Mouse (Mus musculus) MEL-GATA-1-ER (cell line): Measurements from ENCODE around the gene Gm20388.

Source experiments
- DNase-seq: peaks from one replicate; pipeline ENCODE4 v3.0.0-alpha.2; 2012; ENCODE audit warnings: low read depth; ENCODE audit errors: extremely low read depth

The Gm20388 gene

DNA sequence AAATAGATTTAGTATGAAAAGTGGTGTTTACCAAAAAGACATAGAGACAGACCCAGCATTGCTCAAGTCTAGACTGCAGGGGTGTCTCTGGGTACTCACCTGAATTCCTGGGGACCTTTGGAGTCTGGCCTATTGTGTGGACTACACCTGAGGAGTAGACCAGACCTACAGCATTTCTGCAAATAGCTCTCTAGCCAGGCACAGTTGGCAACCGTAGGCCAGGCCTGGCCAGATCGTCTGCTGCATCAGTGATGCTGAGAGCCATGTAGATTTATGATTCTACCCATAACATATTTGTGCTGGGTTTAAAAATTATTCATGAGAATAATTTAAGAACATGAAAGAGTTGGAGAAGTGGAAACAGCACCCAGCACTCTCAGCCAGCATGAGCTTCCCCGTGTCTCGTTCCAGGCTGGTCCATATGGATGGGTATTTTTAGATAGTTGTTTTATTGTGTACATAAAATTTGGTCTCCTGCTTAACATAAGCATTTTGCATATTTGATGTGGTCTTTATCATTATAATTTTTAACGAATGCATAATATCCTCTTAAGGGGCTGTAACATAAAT is 4378.9 kb downstream of the Gm20388 start:
- no peak for DNase-seq

DNA sequence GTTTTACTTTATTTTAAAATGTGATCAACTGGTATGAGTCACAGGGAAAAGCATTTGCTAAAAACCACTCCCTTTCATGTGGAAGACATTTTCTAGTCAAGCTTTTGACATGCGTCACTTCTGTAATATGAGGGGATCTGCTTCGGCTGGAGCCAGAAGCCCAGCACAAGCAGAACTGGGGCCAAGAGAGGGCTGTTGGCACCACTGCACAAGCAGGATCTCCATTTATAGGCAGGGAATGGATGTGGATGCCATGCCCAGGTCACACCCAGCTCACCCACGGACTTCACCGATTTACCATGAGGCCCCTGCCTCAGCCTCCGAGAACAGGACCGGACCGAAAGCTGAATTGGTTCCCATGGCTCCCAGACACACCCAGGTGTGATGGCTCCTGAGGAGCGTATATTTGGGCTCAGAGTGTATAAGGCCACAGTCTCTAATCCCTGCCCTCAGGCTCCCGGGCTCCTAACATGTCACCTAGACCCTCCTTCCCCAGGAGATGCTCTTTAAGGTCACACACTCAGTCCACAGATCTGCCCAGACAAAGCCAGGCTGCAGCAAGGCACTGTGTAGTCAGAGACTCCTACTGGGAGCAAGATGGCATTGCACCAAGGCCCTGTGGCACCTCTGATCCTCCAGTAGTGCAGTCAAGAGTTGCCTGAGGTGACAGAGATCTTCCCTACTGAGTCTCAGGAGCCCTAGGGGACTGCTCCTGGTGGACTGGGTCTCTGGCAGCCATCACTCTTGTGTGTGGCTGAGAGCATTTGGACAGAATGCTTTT is 4380.5 kb downstream of the Gm20388 start:
- no peak for DNase-seq

DNA sequence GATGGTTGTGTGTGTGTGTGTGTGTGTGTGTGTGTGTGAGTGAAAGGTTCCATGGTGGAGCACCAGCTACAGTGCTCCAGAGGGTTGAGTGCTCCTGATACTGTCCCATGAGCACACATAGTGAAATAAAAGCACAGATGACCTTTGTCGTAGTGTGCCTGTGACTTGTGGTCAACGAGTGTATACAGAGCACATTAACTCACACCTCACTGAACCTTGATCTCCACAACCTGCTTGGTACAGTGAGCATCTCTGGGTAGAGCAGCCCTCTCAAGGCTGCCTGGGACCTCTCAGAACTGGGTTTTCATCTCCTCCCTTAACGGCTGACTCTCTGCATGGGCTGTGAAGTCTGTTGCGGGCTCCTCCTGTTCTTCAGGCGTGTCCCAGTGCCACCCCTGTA is 4381.1 kb downstream of the Gm20388 start:
- no peak for DNase-seq

DNA sequence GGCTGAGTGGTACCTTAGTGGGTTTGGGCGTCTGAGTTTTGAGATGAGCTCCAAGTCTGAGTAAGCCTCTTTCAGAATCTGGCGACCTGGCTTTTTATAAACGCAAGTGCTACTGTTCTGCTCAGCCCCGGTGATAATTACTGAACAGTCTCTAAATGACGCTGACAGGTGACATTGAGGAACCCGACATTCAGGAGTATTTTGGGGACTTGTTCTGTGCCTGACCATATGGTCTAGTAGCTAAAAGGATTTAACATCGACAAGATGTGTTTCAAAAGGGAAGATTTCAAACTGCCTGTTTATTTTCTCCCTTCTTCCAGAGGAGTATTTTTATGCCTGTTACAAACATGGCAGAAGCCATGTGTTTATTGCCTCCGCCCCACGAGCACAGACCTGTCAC is 4382.3 kb downstream of the Gm20388 start:
- no peak for DNase-seq

DNA sequence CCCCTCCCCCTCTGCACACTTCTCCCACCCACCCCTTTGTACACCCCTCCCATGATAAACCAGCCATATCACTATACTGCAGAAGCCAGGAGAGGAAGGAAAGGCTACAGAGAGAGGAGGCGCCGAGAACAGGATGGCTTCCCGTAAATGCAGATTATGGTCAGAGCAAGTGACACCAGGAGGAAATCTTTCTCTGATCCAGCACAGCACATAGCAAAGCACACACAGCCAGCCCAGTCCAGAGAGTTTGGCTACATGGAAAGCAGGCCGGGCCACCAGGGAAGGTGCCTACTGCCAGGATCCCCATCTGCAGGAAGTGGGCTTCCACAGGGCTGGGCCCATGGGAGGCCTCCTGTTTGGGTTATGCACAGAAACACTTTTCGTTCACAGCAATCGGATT is 4383.8 kb downstream of the Gm20388 start:
- no peak for DNase-seq

DNA sequence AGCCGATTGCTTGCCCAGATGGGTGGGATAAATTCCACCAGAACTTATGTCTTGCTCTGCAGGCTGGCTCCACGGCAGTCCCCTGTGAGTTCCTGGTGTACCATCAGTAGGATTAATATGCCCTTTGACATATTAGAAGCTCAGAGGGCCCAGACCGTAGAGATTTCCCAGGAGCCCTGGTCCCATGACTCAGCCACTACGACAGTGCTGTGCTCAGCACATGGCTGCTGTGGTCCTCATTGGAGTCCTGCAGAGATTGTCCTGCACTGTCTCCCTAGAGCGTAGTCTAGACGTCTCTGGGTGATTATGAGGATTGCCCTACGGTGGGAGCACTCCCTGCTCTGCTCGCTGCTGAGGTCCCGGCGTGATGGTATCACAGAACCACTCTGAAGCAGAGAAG is 4384.3 kb downstream of the Gm20388 start:
- DNase-seq: no peak

DNA sequence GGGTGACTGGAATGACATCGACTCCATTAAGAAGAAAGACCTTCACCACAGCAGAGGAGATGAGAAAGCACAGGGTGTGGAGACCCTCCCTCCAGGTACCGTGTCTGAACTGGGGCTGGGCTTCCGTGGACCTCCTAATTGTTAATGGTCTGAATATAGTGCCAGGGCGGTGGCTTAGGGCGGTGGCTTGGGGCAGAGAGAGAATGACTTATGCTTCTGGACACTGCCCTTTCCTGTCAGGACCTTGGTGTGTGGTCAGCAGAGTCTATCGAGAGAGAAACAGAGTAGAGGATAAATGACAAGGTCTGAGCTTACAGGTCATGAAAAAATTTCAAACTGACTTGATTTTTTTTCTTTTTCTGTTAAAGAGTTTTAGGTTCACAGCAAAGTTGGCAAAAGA is 4384.7 kb downstream of the Gm20388 start:
- DNase-seq: no peak

DNA sequence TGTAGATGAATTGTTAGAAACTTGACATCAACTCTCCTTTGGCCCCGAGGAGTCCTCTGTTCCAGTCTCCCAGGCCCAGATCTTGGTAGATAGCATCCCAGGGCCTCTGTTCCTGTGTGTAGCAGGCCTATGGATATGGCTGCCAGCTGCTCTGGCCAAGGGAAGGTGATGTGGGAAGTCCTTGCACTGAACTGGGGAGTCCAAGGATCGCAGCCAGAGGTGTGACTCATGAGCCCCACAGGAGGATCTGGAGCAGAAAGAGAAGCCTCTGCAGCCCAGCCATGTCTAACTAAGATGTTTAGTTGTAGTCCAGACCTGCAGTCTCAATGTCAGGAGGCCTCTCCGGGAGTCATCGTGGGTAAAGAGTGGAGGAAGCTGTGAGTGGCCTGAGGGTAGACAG is 4390.9 kb downstream of the Gm20388 start:
- DNase-seq: no peak

DNA sequence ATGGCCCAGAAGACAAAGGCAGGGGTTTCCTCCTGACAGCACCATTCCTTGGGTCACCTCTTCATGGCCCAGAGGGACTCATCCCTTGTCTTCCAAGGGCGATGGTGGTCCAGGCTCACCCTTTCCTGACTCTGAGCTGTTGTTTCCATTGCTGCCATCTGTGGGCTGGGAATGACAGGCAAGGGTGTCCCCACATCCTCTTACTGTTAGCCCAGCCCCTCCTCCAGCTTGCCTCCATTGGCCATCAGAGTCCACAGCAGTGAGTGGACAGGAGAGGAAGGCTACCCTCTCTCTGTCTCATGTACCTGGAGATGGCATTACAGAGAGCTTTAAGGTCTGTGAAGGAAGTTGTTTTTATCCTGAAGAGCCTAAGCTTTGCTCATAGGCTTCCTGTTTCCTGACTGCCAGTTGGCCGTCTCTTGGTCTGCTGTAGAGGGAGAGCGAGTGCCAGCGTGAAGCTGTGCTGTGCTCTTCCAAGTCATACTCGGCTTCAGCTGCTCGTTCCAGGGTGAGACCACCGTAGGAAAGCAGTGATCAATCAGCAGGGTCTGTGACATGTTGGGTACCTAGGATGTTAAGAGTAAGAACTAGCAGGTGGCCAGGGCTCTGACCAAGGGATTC is 4391.4 kb downstream of the Gm20388 start:
- no peak for DNase-seq

DNA sequence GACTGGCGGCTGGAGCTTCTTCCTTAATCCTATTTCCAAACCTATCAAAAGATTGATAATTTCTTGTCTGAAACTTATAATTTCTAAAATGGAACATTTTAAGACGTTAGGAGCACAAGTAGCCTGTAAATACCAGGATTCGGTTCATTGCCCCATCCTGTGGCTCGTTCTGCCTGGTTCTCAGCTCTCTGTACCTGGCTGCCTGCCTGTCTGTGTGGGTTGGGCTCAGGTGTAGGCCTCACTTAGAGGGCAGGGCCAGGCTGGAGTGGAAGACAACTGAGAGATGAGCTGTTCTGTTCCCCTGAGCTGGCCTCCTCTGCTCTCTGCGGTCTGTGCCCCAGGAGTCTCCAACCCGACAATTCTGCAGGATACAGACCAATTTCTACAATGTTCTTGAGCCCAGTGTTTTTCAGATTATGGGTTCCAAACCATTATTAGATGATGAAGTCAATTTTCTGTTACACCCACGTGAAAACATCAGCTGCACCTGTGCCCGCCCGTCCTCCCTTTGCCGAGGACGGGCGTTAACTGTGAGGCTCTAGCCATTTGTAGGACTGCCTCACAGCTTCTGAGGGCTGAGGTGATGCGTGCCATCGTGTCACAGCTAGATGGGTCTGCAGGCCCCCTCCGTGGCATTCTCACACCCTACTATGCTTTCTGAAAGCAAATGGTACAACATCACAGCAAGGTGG is 4392.7 kb downstream of the Gm20388 start:
- no peak for DNase-seq

DNA sequence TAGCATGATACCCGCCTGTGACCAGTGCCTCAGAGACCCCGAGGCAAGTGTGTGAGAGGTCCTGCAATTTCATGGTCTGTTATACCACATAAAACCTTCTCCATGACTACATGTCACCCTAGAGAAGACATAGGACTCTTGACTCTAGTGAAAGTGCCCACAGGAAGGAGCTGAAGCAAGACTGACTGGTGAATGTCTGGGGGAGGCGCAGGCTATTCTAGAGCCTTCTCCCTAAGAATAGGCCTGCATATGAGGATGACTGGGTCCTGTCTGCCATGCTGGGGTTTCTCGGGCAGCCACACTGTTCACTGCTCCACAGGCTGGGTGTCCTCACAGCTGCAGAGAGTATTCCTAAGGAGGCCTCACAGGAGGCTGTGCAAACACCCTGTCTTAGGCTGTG is 4393.5 kb downstream of the Gm20388 start:
- no peak for DNase-seq

DNA sequence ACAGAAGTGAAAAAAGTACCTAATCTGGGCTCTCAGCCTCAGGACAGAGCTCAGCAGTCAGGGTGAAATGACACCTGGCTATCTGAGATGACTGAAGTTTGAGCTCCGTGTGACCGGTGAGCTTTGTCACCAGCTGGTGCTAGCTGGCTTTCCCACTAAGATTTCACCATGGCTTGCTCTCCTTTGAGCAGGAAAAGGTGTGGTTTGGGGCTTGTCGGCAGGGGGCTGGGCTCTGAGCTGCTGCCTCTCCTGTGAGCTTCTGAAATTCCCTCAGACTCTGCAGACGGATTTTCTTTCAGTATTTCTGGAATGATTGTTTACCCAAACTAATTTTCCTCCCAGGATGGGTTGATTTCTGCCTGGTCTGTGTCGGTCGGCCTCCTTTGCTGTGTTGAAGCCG is 4395.9 kb downstream of the Gm20388 start:
- DNase-seq: no peak

DNA sequence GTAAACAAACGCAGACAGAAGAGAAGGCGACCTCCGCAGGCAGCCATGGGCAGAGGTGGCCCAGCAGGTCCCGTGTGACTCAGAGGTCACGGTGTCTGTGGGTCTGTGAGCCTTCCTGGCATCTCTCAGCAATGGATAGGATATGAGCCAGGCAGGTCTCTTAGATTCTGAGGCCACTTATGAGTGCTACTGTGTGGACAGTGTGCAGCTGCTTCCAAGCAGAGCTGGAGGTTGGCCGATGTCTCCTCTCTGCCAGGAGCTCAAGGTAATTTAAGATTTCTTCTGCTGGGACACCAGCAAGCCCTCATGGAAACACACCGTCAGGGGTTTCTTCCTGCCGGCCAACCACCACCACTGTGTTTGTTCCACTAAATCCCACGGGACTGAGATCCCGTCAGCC is 4397.1 kb downstream of the Gm20388 start:
- no peak for DNase-seq

DNA sequence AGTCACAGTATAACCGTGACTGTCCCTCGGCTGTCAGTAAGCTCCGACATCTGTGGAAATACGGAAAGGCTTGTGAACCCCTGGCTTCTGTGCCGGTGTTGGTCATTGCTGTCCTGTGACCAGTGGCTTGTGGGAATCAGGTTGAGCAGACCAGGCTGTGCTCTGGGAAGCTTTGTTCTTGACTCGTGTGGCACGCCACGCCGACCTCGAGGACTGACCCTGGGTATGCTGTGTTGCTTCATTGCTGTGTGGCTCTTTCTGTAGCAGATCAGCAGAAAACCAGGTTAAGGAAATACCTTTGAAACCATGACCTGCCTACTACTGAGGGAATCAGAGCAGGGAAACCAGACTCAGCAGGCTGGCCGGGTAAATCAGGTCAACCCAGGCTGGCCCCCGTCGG is 4399.9 kb downstream of the Gm20388 start:
- DNase-seq: no peak

DNA sequence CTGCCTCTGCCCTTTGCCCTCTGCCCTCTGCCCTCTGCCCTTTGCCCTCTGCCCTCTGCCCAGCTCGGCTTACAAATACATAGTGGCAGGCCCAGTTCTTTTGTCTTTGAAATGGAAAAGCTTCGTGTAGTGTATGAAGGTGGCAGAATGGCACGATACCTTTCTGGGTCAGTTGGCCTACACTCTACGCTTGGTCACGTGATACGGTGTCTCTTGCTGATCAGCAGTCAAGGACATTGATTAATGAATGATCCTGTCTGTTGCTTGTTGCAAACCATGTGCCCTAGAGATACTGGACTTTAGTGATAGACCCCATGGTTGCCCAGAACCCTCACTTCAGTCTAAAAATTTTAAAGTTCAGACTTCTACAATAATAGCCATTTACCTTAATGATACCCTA is 4400.5 kb downstream of the Gm20388 start:
- DNase-seq: no peak

DNA sequence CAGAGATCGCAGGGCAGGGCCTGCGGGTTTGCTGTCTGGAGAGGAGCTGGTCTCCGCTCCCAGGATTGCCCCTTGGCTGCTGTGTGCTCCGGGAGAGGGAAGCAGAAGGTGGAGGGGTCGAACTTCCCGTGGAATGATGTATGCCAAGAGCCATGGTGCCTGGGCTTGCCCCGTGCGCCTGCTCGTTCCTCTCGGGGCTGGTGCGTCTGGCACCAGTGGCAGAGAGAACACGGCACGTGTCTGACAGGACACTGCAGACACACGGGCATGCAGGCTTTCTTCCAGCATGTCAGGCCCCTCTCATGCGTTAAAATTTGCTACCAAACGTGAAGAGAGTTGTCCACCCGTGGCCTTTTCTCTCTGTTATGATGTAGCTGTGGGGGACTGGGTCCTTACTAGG is 4401.1 kb downstream of the Gm20388 start:
- no peak for DNase-seq

DNA sequence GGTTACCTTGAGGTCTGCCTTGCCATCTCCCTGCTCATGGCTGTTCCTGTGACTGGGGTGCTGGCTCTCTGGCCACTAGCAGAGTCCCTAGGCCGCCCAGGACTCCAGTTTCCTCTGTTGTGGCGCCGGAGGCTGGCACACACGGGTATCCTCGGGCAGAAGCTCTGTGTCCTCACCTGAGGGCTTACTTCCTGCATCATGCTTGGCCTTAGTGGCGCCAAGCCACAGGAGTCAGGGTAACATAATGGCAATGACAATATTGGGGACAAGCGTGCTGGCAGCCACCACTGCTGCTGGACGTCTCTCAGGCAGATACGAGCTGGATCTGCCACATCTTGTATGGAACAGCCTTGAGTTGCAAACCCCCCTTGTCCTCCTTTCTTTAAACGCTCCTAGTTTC is 4401.6 kb downstream of the Gm20388 start:
- DNase-seq: no peak

DNA sequence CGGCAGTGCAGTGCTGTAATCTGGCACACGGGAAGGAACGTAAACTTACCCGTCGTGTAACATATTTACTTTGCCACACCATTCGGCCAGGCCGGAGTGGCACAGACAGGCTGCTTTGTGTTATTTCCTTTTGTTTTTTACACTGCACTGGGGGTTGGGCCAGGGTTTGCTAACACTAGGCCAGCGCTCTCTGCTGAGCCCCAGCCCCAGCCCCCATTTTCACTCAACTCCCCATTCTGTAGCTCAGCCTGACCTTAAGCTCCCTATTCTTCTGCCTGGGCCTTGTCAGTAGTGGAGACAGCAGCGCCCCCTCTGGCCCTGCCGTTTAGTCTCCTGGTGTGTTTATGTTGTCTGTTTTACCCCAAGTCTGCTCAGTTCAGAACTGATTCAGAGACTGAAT is 4404.2 kb downstream of the Gm20388 start:
- DNase-seq: no peak

DNA sequence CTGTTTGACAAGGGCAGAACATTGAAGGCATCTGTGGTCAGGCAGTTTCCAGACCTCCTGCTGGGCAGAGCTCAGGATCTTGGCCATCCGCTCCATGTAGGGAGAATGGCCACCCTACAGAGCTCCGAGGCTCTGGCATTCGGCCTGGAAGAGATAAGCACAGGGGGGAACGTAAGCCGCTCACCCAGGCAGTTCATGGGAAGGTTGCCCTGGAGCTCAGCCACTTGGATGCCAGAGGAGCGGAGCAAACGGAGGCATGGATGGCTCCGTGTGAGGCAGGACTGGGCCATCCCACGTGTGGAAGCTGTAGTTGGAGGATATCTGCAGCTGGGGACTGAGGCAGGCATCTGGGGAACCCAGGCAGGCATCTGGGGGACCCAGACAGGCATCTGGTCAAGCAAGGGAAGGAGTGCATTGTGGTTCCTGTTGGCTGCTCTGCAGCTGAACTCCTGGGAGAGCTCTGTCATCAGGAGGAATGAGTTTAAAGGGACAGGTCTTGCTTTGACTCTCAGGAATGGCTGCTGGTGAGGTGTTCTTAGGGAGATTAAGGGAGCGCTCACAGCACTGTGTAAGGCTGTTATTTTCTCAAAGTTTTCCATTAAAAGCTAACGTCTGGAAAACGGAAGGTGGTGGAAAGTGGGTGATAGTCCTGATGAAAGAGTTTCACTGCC is 4406.0 kb downstream of the Gm20388 start:
- DNase-seq: no peak

DNA sequence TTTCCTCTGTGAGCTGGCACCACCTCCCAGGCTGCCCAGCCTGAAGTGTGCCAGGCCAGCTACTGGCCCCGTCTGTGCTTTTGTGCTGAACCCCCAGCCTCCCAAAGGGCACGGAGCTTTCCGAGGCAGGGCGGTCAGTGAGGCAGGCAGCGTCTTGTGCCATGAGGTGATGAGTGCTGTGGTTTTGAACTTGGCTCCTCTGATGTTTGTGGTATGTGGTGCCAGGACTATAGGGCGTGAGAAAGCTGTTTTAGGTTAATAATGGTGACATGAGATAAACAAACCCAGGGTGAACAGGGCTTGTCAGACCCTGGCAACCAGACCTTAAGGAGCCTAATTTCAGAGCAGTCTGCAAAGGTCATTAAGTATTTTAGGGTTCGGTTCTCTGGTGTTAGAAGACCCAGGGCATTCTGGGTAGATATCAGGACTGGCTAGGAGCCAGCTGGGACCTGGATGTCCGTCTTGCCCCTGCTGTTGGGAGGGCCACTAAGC is 4406.6 kb downstream of the Gm20388 start:
- DNase-seq: no peak

DNA sequence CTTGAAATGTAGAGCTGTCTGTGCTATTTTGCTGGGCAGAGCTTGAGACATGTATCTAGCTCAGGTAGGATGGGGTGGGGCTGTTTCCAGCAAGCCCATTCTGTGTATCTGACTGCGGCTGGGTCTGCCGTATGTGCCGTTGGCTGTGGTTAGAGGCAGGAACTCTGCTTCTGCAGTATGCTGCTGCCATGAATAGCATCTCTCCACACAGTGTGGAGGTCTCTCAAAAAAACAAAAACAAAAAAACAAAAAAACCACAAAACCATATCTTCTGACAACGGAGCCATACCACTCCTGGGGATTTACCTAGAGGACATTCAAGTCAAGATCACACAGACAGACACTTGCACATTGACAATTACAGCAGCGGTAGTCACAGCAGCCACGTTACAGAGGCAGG is 4407.2 kb downstream of the Gm20388 start:
- no peak for DNase-seq
